ENCODE assay signal across 8 mouse cellular contexts in genomic region chr6:115675166-115675507, GRCm38 (mm10). TPM values are rescaled to one million over a fixed set of nuclear protein-coding genes. Genes with fewer than 3 reads are reported as not detected.
DNase-seq lines count a peak whose midpoint lies in the region; ATAC-seq lines count a peak whose summit lies in the region.

No protein-coding gene starts in this region.

- no peak for DNase-seq in lung, postnatal 36 days
- peak; percentile 44 for DNase-seq in embryonic facial prominence, embryonic 11.5 days (ENCODE audit: low spot score)
- no peak for DNase-seq in hindbrain, embryonic 10.5 days (ENCODE audit: low spot score)
- peak; percentile 25 for DNase-seq in liver
- DNase-seq in urinary bladder, postnatal 10 days (ENCODE audit: low spot score), result no peak
- DNase-seq in c-Kit-positive CD71-positive TER-119-positive erythroid progenitor cells, embryonic 14.5 days (ENCODE audit: low spot score), result no peak

- peaks cover 14% of the 10 kb centered on the region for H3K4me1 ChIP-seq in lung, embryonic 15.5 days
- no peaks in the 10 kb centered on the region for H3K4me1 ChIP-seq in embryonic facial prominence, embryonic 11.5 days (ENCODE audit: control insufficient read depth, insufficient read depth, low read length)
- H3K4me1 ChIP-seq in hindbrain, embryonic 10.5 days (replicated peaks), result peaks cover 24% of the 10 kb centered on the region
- peaks cover 12% of the 10 kb centered on the region for H3K4me1 ChIP-seq in stomach, embryonic 14.5 days (ENCODE audit: control insufficient read depth, insufficient read depth, low read length)

- peak overlapping the region; percentile 63 for H3K4me2 ChIP-seq in lung, embryonic 15.5 days
- peak overlapping the region; percentile 81 for H3K4me2 ChIP-seq in embryonic facial prominence, embryonic 11.5 days (ENCODE audit: low read depth, low read length)
- peak overlapping the region; percentile 63 for H3K4me2 ChIP-seq in stomach, embryonic 14.5 days (replicated peaks; ENCODE audit: low read depth, low read length)

- peak overlapping the region; percentile 76 for H3K4me3 ChIP-seq in lung, embryonic 15.5 days
- H3K4me3 ChIP-seq in embryonic facial prominence, embryonic 11.5 days (ENCODE audit: low read depth, low read length), result peak overlapping the region; percentile 92
- H3K4me3 ChIP-seq in hindbrain, embryonic 10.5 days, result peak overlapping the region; percentile 93
- H3K4me3 ChIP-seq in stomach, embryonic 14.5 days (ENCODE audit: low read depth, low read length), result peak overlapping the region; percentile 99

- ATAC-seq in lung, embryonic 15.5 days (ENCODE audit: borderline replicate concordance, extremely low read depth, low FRiP score, low TSS enrichment), result no peak
- ATAC-seq in embryonic facial prominence, embryonic 11.5 days (replicated peaks; ENCODE audit: insufficient number of reproducible peaks, low FRiP score, low TSS enrichment, low read depth), result no peak
- no peak for ATAC-seq in stomach, embryonic 14.5 days (ENCODE audit: insufficient number of reproducible peaks, insufficient read depth, low FRiP score, low read depth)

- H3K36me3 ChIP-seq in lung, embryonic 15.5 days, result no peaks in the 10 kb centered on the region
- no peaks in the 10 kb centered on the region for H3K36me3 ChIP-seq in embryonic facial prominence, embryonic 11.5 days (replicated peaks; ENCODE audit: control insufficient read depth, insufficient read depth, low read depth, low read length)
- H3K36me3 ChIP-seq in hindbrain, embryonic 10.5 days, result peaks cover 3% of the 10 kb centered on the region; the same call in 1 of the 2 replicates
- H3K36me3 ChIP-seq in stomach, embryonic 14.5 days (ENCODE audit: control insufficient read depth, insufficient read depth, low read length), result no peaks in the 10 kb centered on the region

- H3K27me3 ChIP-seq in lung, embryonic 15.5 days, result no peaks in the 10 kb centered on the region
- no peaks in the 10 kb centered on the region for H3K27me3 ChIP-seq in embryonic facial prominence, embryonic 11.5 days (ENCODE audit: control insufficient read depth, insufficient read depth, low read length)
- H3K27me3 ChIP-seq in hindbrain, embryonic 10.5 days (ENCODE audit: insufficient read depth, poor library complexity, severe bottlenecking), result no peaks in the 10 kb centered on the region
- H3K27me3 ChIP-seq in stomach, embryonic 14.5 days (ENCODE audit: control insufficient read depth, insufficient read depth, low read length), result no peaks in the 10 kb centered on the region

- under 1% methylated on average over 13 of the region's 13 CpGs for WGBS in lung, embryonic 15.5 days
- under 1% methylated on average over 13 of the region's 13 CpGs for WGBS in embryonic facial prominence, embryonic 11.5 days
- WGBS in hindbrain, embryonic 10.5 days, result under 1% methylated on average over 13 of the region's 13 CpGs
- 1% methylated on average over 13 of the region's 13 CpGs for WGBS in stomach, embryonic 14.5 days

- H3K9ac ChIP-seq in lung, embryonic 15.5 days, result peak overlapping the region; percentile 96
- peak overlapping the region; percentile 99 for H3K9ac ChIP-seq in embryonic facial prominence, embryonic 11.5 days (replicated peaks; ENCODE audit: low read length)
- H3K9ac ChIP-seq in stomach, embryonic 14.5 days (replicated peaks; ENCODE audit: low read depth, low read length), result peak overlapping the region; percentile 99

- peak overlapping the region; percentile 97 for H3K27ac ChIP-seq in lung, embryonic 15.5 days
- peak overlapping the region; percentile 94 for H3K27ac ChIP-seq in embryonic facial prominence, embryonic 11.5 days (replicated peaks; ENCODE audit: low read depth, low read length)
- H3K27ac ChIP-seq in hindbrain, embryonic 10.5 days, result peak overlapping the region; percentile 99
- H3K27ac ChIP-seq in stomach, embryonic 14.5 days (ENCODE audit: low read length), result peak overlapping the region; percentile 98

- H3K9me3 ChIP-seq in lung, embryonic 15.5 days, result no peaks in the 10 kb centered on the region
- H3K9me3 ChIP-seq in embryonic facial prominence, embryonic 11.5 days (replicated peaks; ENCODE audit: control insufficient read depth, low read length), result no peaks in the 10 kb centered on the region
- H3K9me3 ChIP-seq in hindbrain, embryonic 10.5 days, result no peaks in the 10 kb centered on the region
- no peaks in the 10 kb centered on the region for H3K9me3 ChIP-seq in stomach, embryonic 14.5 days (ENCODE audit: control insufficient read depth, low read depth, low read length)

RNA-seq across cellular contexts. Expression of gene Raf1, which starts 1.3 kb away (rescaled TPM):
- polyA plus RNA-seq in lung, embryonic 15.5 days (2015; fragmentation: Nextera tagmentation; extraction: Ambion mirVana), result 81.9 and 90.6 TPM in 2 replicates
- polyA plus RNA-seq in embryonic facial prominence, embryonic 11.5 days (2014; fragmentation: Nextera tagmentation; extraction: Ambion mirVana), result 124 and 131 TPM in 2 replicates
- polyA plus RNA-seq in hindbrain, embryonic 10.5 days (2016; fragmentation: Nextera tagmentation; extraction: Ambion mirVana), result 116 and 135 TPM in 2 replicates
- 129 and 131 TPM in 2 replicates for polyA plus RNA-seq in stomach, embryonic 14.5 days (2014; fragmentation: Nextera tagmentation; extraction: Ambion mirVana)

Comparison
In these comparisons a context has a peak if more than half of its experiments do, and no peak if none do; other contexts are left out.
1. DNase-seq: peak in embryonic facial prominence, embryonic 11.5 days (single experiment) and liver (single experiment); none in lung, postnatal 36 days (single experiment), hindbrain, embryonic 10.5 days (single experiment), urinary bladder, postnatal 10 days (single experiment) and c-Kit-positive CD71-positive TER-119-positive erythroid progenitor cells, embryonic 14.5 days (single experiment).
2. Peak in every context shown above with its lines, with median percentiles within 50 percentile points of each other: H3K27ac ChIP-seq, H3K4me2 ChIP-seq, H3K4me3 ChIP-seq and H3K9ac ChIP-seq.